Mouse (Mus musculus): Measurements from ENCODE around the gene A930033H14Rik.

Gene A930033H14Rik

GRCm38 (mm10) chr10:69212542-69213440 lies at the start of gene A930033H14Rik:
TSS of gene A930033H14Rik (minus strand) at chr10:69213098.
- peak; percentile 79 for DNase-seq

- no peak for DNase-seq
These were observed 47.0 kb upstream of the A930033H14Rik start for GRCm38 (mm10) chr10:69259929-69260328.

- no peak for DNase-seq
These were observed 46.3 kb upstream of the A930033H14Rik start for GRCm38 (mm10) chr10:69259161-69259560.

DNA sequence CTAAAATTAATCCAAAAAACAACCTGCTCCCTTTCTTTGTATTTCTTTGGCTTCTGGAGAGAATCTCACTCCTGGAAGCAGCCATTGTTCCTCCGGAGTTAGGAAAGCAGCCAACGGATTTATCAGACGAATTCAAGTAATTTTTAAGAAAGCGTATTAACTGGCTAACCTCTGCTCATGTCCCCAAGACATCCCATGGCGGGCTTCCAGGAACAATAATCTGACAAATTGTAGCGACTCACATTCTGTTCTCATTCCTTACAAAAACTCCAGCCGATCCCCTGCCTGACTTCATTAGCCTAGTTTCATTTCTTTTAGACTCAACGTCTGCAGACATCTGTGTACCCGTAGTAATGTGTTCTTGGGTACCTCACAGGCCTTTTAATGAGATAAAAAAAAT lies 45.7 kb upstream of the A930033H14Rik start:
- no peak for DNase-seq

DNA sequence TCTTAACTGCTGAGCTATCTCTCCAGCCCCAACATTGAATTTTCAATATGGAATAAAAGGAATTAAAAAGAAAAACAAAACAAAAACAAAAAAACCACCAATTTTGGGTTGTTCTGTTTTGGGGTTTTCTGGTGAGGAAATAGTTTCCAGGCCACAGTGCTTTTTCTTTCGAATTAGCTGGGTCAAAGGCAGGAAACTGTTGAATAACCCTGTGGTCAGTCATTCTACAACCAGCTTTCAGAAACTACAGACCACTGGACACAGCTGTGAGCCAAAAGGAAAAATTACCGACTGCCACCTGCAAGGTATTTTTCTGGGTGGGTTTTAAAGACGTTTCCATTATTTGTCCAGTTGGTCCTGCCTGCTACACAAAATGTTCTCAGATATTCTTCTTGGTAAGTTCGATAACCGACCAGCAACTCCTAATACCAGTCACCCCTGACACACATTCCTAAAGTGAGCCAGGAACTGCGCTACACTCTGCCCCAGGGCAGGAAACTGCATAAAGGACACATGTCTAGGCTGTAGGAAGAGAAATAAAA lies 44.8 kb upstream of the A930033H14Rik start:
- no peak for DNase-seq

GRCm38 (mm10) chr10:69255594-69255993 lies 42.7 kb upstream of the A930033H14Rik start:
- DNase-seq: no peak

GRCm38 (mm10) chr10:69254390-69254847 lies 41.5 kb upstream of the A930033H14Rik start:
- no peak for DNase-seq

GRCm38 (mm10) chr10:69253686-69254080 lies 40.8 kb upstream of the A930033H14Rik start:
- no peak for DNase-seq

GRCm38 (mm10) chr10:69253075-69253685 lies 40.3 kb upstream of the A930033H14Rik start:
- DNase-seq: no peak

DNA sequence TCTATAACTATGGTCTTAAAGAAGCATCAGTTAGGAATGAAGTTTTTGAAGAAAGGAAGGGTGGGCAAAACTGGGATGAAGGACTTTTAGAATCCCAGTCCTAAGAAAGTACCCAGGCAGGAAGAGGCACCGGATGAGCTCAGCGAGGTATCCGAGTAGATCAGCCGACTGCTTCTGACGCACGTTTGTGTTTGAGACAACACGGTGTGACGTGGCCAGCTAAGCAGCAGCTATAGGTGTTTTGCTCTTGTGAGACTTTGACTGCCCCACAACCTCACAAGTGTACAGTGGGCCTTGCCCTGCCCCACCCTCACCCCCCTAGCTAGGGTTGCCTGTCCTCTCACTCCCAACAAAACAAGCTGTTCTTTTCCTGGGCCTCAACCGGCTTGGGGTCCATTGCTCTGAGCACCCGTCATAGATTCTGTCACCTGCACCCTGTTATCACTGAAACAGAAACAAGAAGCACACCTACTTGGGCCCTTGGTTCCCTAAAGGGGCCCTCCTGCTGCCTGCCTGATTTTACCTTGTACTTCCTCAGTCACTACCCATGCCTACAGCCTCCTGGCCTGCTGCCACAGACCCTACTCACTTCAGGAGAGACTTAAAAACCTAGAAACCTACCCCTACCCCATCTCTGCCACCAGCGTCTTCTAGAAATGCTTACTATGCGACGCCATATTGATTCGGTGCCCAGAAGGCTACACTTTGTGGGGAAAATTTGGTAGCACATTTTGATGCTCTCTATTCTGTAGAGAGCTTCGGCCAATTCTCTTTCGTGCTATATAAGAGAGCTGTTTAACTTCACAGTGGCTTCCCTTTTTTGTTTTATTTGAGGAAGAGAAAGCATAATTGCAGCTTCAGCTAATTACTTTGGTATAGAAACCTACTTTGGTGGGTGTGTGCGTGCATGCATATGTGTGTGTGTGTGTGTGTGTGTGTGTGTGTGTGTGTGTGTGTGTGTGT lies 39.5 kb upstream of the A930033H14Rik start:
- DNase-seq: no peak

DNA sequence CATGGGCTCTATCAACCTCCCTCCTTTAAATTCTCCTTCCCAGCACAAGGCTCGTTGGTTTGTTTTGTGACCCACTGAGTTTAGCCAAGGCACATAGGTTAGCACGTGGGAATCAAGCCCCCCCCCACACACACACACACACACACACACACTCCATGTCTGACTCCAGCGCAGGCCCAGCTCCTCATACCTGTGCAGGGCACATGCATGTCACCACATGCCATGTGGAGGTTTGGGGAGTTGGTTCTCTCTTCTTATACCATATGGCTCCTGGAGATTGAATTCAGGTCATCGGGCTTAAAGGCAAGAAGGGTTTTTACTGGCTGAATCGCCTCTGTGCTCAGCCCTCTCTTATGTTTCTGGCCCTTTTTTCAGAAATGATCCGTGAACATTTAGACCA lies 38.4 kb upstream of the A930033H14Rik start:
- DNase-seq: no peak

- DNase-seq: no peak
These were observed 35.6 kb upstream of the A930033H14Rik start for GRCm38 (mm10) chr10:69248261-69249160.

DNA sequence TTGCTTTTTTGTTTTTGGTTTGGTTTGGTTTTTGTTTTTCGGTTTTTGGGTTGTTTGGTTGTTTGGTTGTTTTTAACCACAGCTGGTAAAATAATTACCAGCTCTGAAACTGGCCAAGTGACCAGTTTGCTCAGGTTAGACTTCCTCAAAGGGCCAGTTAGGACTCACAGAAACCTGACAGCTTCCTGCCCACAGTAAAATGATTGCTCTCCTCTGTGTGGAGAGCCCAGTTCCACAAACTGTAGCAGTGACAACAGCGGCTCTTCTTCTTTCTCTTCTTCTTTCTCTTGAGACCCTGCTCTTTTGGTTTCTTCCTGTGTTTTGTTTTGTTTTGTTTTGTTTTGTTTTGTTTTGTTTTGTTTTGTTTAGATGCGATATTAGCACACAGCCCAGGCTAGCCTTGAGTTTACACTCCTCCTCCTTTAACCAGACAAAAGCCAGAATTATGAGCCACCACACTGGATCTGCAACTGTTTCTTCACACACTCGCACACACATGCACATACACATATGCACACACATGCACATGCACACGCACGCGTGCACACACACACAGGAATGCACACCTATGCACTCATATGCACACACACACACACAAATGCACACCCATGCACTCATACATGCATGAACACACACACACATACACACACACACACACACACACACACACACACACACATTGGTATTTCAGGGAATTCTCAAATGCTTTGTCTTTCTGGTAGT lies 34.6 kb upstream of the A930033H14Rik start:
- no peak for DNase-seq

- no peak for DNase-seq
These were observed 33.9 kb upstream of the A930033H14Rik start for GRCm38 (mm10) chr10:69246762-69247161.

DNA sequence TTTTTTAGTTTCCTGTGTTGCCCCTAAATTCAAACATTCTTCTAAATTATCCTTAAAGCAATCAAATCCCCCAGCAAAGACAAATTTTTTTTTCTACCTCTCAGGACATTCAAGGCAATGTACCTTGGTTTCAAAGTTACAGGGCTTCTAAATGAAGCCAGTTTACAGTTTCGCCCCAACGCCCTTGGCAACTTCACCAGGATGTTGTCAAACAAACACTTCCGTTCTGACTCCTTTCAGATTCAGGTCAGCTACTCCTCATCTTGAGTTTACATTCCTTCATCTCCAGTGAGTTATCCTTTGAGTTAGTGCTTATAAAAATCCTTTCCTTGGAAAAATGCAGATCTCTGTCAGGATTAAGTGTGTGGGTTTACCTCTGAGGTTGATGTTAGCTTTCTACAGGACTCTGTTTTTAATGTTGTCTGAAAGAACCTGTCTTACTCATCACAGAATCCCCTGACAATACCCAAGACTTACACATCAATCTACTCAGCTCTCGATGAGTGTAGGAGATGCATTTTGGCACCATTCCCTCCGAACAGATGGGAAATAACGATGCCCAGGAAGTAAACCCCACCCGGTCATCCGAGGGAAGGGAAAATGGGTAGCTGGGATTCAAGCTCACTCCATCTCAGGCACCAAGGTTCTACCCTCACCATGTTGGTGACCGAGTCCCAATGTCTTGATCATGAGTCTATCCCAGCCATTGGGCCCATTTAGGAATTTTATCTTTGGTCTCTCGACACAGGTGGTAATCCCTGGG lies 33.2 kb upstream of the A930033H14Rik start:
- DNase-seq: no peak

- no peak for DNase-seq
These were observed 32.3 kb upstream of the A930033H14Rik start for GRCm38 (mm10) chr10:69245151-69245550.

- no peak for DNase-seq
These were observed 27.6 kb upstream of the A930033H14Rik start for GRCm38 (mm10) chr10:69240530-69240929.

DNA sequence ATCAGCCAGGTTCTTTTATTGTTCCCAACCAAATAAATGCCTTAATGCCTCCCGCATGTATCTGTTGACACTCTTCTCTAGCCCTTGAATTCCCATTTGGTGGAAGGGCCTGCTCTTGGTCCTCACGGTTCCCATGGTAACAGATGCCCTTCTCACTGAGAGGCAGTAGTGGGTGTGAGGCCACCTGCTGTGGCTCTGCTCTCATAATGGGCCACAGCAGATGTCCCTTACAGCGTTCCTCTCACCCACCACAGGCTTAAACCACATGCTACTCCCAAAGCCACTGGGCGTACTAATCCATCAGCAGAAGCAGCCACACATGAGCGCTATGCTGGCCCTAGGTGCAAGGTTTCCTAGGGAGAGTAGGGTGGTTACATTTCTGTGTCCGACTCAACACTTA lies 25.4 kb upstream of the A930033H14Rik start:
- DNase-seq: no peak

DNA sequence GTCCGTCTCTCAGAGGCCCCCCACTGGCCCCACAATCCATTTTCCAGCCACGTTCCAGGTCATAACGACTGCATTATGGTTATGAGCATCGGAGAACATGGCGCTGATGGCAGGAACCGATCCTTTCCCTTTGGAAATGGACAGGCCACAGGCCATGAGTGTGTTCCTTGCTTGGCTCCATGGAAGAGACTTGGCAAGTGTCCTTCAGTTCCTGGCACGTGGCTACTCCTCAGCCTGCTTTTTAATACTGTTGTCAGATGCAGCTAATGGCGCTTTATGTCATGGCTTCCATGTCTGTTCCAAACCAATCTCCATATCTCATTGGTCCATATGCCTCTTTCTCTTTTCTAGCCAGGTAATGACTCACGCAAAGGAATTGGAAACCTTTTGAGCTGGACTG lies 24.9 kb upstream of the A930033H14Rik start:
- DNase-seq: no peak

GRCm38 (mm10) chr10:69237185-69237584 lies 24.3 kb upstream of the A930033H14Rik start:
- DNase-seq: no peak

All from right cerebral cortex, postnatal 25 days (tissue).